Mouse (Mus musculus): ENCODE measurements at regions not wholly inside any gene's neighbourhood (a gene's known extent, or its start where the extent isn't known, plus 50 kb on each side); places are given as distances from the start of the nearest gene placed in this dataset.

- no peak overlapping the region for H3K4me2 ChIP-seq (ENCODE audit: low read depth, low read length)
- no peaks in the 10 kb centered on the region for H3K4me1 ChIP-seq (ENCODE audit: control insufficient read depth, insufficient read depth, low read length)
- H3K9ac ChIP-seq (replicated peaks; ENCODE audit: low read length), result no peak overlapping the region
- ATAC-seq (replicated peaks; ENCODE audit: insufficient number of reproducible peaks, low FRiP score, low TSS enrichment, low read depth) (no peak), DNase-seq (ENCODE audit: low spot score) (no peak)
- no peaks in the 10 kb centered on the region for H3K9me3 ChIP-seq (replicated peaks; ENCODE audit: control insufficient read depth, low read length)
- 69% methylated on average over 4 of the region's 4 CpGs for WGBS
- H3K27me3 ChIP-seq (ENCODE audit: control insufficient read depth, insufficient read depth, low read length), result no peaks in the 10 kb centered on the region
- H3K27ac ChIP-seq (replicated peaks; ENCODE audit: low read depth, low read length), result no peak overlapping the region
- no peak overlapping the region for H3K4me3 ChIP-seq (ENCODE audit: low read depth, low read length)
- no peaks in the 10 kb centered on the region for H3K36me3 ChIP-seq (replicated peaks; ENCODE audit: control insufficient read depth, insufficient read depth, low read depth, low read length)
Observed at GRCm38 (mm10) chr1:193661377-193661776, 291.3 kb upstream of the Camk1g start.

DNA sequence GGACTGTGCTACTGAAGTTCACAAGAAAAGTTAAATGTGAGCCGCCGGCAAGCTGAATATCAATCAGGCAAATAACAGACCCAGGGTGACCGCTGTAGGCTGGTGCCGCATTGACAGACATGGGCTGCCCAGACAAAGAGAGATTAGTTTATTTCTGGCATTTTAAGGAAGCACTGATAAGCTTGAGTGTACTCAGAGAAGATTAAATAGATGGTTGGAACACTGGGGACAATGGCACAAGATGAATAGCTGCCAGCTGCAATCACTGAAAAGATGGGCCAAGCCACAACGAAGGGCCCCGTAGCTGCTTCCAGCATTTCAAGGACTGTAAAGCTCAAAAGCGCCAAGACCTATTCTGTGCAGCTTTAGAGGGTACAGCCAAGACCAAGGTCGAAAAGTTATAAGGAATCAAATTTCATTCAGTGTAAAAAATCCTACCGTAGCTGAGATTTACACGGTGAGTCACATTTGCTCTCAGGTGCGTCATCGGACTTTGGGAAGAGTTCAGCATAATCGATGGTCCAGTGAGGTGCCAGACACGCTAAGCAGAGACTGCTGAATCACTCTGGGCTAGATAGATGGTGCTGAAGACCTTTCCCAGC lies 285.1 kb upstream of the Camk1g start:
- DNase-seq (ENCODE audit: low spot score), result no peak
- Histone ChIP-seq H3K9ac (replicated peaks; ENCODE audit: low read length) (no peak overlapping the region), H3K4me3 (ENCODE audit: low read depth, low read length) (no peak overlapping the region), H3K9me3 (replicated peaks; ENCODE audit: control insufficient read depth, low read length) (no peaks in the 10 kb centered on the region), H3K27ac (replicated peaks; ENCODE audit: low read depth, low read length) (no peak overlapping the region), H3K36me3 (replicated peaks; ENCODE audit: control insufficient read depth, insufficient read depth, low read depth, low read length) (no peaks in the 10 kb centered on the region), H3K4me1 (ENCODE audit: control insufficient read depth, insufficient read depth, low read length) (no peaks in the 10 kb centered on the region), H3K4me2 (ENCODE audit: low read depth, low read length) (no peak overlapping the region), H3K27me3 (ENCODE audit: control insufficient read depth, insufficient read depth, low read length) (no peaks in the 10 kb centered on the region)
- 81% methylated on average over 14 of the region's 14 CpGs for WGBS
- ATAC-seq (replicated peaks; ENCODE audit: insufficient number of reproducible peaks, low FRiP score, low TSS enrichment, low read depth), result no peak

GRCm38 (mm10) chr1:193650275-193650674 lies 280.2 kb upstream of the Camk1g start:
- Histone ChIP-seq H3K27ac (replicated peaks; ENCODE audit: low read depth, low read length) (no peak overlapping the region), H3K36me3 (replicated peaks; ENCODE audit: control insufficient read depth, insufficient read depth, low read depth, low read length) (no peaks in the 10 kb centered on the region), H3K9me3 (replicated peaks; ENCODE audit: control insufficient read depth, low read length) (no peaks in the 10 kb centered on the region), H3K4me2 (ENCODE audit: low read depth, low read length) (no peak overlapping the region), H3K27me3 (ENCODE audit: control insufficient read depth, insufficient read depth, low read length) (no peaks in the 10 kb centered on the region), H3K4me3 (ENCODE audit: low read depth, low read length) (no peak overlapping the region), H3K9ac (replicated peaks; ENCODE audit: low read length) (no peak overlapping the region), H3K4me1 (ENCODE audit: control insufficient read depth, insufficient read depth, low read length) (no peaks in the 10 kb centered on the region)
- no peak for ATAC-seq (replicated peaks; ENCODE audit: insufficient number of reproducible peaks, low FRiP score, low TSS enrichment, low read depth)
- DNase-seq (ENCODE audit: low spot score), result no peak

DNA sequence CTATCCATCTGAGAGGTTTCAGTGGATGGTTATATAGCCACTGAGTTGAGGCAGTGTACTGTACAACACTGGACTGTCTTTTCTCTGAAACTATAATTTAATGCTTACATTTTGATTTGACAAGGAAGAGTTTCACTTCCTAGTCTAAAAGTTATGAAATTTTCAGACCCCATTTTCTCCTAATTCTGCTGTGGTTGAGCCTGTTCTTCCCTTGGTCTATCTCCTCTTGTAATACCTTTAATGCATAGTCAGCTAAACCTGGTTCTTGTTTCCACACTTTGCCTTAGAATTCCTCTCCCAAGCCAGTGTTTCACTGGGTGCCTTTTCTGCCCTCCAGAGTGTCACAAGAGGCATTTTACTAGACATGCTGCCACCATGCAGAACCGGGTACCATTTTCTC lies 279.3 kb upstream of the Camk1g start:
- Histone ChIP-seq H3K9me3 (replicated peaks; ENCODE audit: control insufficient read depth, low read length) (no peaks in the 10 kb centered on the region), H3K27me3 (ENCODE audit: control insufficient read depth, insufficient read depth, low read length) (no peaks in the 10 kb centered on the region), H3K9ac (replicated peaks; ENCODE audit: low read length) (no peak overlapping the region), H3K4me2 (ENCODE audit: low read depth, low read length) (no peak overlapping the region), H3K4me3 (ENCODE audit: low read depth, low read length) (no peak overlapping the region), H3K27ac (replicated peaks; ENCODE audit: low read depth, low read length) (no peak overlapping the region), H3K36me3 (replicated peaks; ENCODE audit: control insufficient read depth, insufficient read depth, low read depth, low read length) (no peaks in the 10 kb centered on the region), H3K4me1 (ENCODE audit: control insufficient read depth, insufficient read depth, low read length) (no peaks in the 10 kb centered on the region)
- ATAC-seq (replicated peaks; ENCODE audit: insufficient number of reproducible peaks, low FRiP score, low TSS enrichment, low read depth), result no peak
- DNase-seq (ENCODE audit: low spot score), result no peak
- WGBS, result 91% methylated on average over 1 of the region's 1 CpGs

GRCm38 (mm10) chr1:193647371-193648270 lies 277.5 kb upstream of the Camk1g start:
- ATAC-seq (replicated peaks; ENCODE audit: insufficient number of reproducible peaks, low FRiP score, low TSS enrichment, low read depth), result no peak

DNA sequence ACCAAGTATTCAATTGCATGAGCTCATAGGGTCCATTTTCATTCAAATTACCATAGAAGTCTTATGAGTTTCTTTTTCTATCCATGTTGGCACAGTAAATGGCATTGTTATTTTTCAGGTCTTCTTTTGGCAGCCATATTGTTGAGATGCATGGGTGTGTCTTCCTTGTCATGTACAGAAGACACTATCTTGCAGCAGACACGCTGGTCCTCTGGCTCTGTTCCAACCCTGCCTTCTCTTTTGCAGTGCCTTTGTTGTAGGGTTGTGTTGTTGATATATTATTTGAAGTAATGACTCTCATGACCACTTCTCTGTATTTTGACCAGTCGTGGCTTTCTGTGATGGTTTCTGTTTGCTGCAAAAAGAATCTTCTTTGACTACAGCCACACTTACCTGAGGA lies 274.4 kb upstream of the Camk1g start:
- H3K9ac ChIP-seq (replicated peaks; ENCODE audit: low read length), result no peak overlapping the region
- no peaks in the 10 kb centered on the region for H3K36me3 ChIP-seq (replicated peaks; ENCODE audit: control insufficient read depth, insufficient read depth, low read depth, low read length)
- no peak for DNase-seq (ENCODE audit: low spot score)
- H3K4me3 ChIP-seq (ENCODE audit: low read depth, low read length), result no peak overlapping the region
- H3K27me3 ChIP-seq (ENCODE audit: control insufficient read depth, insufficient read depth, low read length), result no peaks in the 10 kb centered on the region
- ATAC-seq (replicated peaks; ENCODE audit: insufficient number of reproducible peaks, low FRiP score, low TSS enrichment, low read depth), result no peak
- H3K4me1 ChIP-seq (ENCODE audit: control insufficient read depth, insufficient read depth, low read length), result no peaks in the 10 kb centered on the region
- no peaks in the 10 kb centered on the region for H3K9me3 ChIP-seq (replicated peaks; ENCODE audit: control insufficient read depth, low read length)
- 92% methylated on average over 2 of the region's 2 CpGs for WGBS
- H3K27ac ChIP-seq (replicated peaks; ENCODE audit: low read depth, low read length), result no peak overlapping the region
- no peak overlapping the region for H3K4me2 ChIP-seq (ENCODE audit: low read depth, low read length)

More at GRCm38 (mm10) chr1:193647371-193648270, 277.5 kb upstream of the Camk1g start:
- H3K27ac ChIP-seq (replicated peaks; ENCODE audit: low read depth, low read length), result no peak overlapping the region
- H3K9me3 ChIP-seq (replicated peaks; ENCODE audit: control insufficient read depth, low read length), result no peaks in the 10 kb centered on the region
- 85% methylated on average over 3 of the region's 3 CpGs for WGBS
- DNase-seq (ENCODE audit: low spot score), result no peak
- H3K4me2 ChIP-seq (ENCODE audit: low read depth, low read length), result no peak overlapping the region
- H3K4me3 ChIP-seq (ENCODE audit: low read depth, low read length), result no peak overlapping the region
- no peaks in the 10 kb centered on the region for H3K36me3 ChIP-seq (replicated peaks; ENCODE audit: control insufficient read depth, insufficient read depth, low read depth, low read length)
- H3K4me1 ChIP-seq (ENCODE audit: control insufficient read depth, insufficient read depth, low read length), result no peaks in the 10 kb centered on the region
- no peak overlapping the region for H3K9ac ChIP-seq (replicated peaks; ENCODE audit: low read length)
- no peaks in the 10 kb centered on the region for H3K27me3 ChIP-seq (ENCODE audit: control insufficient read depth, insufficient read depth, low read length)

DNA sequence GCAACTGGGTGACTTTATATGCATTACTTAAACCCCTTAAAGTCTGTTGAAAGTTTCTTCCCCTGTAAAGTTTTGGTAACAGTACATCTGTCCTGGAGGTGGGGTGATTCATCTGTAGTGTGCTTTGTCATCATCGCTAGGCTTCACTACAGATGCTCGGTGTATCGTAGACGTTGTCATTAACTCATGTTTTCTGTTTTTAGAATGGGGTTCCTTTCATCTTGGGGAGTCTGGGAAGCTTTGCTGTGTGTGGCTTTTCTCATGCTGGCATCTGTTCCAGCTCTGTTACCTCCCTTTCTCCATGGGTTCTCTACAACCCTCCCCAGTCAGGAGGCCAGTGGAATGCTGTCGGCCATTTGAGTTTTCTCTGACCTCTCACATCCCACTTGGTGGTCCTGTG lies 266.4 kb upstream of the Camk1g start:
- Histone ChIP-seq H3K4me1 (ENCODE audit: control insufficient read depth, insufficient read depth, low read length) (no peaks in the 10 kb centered on the region), H3K27ac (replicated peaks; ENCODE audit: low read depth, low read length) (no peak overlapping the region), H3K4me2 (ENCODE audit: low read depth, low read length) (no peak overlapping the region), H3K4me3 (ENCODE audit: low read depth, low read length) (no peak overlapping the region), H3K9ac (replicated peaks; ENCODE audit: low read length) (no peak overlapping the region), H3K9me3 (replicated peaks; ENCODE audit: control insufficient read depth, low read length) (no peaks in the 10 kb centered on the region), H3K36me3 (replicated peaks; ENCODE audit: control insufficient read depth, insufficient read depth, low read depth, low read length) (no peaks in the 10 kb centered on the region), H3K27me3 (ENCODE audit: control insufficient read depth, insufficient read depth, low read length) (no peaks in the 10 kb centered on the region)
- 80% methylated on average over 5 of the region's 5 CpGs for WGBS
- DNase-seq (ENCODE audit: low spot score) (no peak), ATAC-seq (replicated peaks; ENCODE audit: insufficient number of reproducible peaks, low FRiP score, low TSS enrichment, low read depth) (no peak)

DNA sequence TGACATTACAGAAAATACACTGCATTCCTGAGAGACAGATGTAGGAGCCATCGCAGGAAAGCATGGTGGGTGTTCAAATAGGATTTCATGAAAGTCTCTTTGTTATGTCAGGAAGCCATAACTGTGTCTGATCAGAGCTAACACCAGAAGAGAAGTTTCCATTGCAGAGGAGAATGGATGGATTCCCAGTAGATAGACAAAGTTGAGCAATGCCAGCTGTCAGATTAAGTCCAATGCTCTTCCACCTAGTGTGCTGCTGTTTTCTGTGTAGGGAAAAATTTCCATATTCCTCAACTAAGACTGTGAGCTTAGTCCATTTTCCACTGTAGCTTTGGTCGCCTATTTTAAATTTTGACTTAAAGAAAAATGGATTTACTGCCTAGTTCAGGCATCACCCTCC lies 262.0 kb upstream of the Camk1g start:
- WGBS, result 83% methylated on average over 2 of the region's 2 CpGs

More for the DNA sequence above, 262.0 kb upstream of the Camk1g start:
- Histone ChIP-seq H3K36me3 (replicated peaks; ENCODE audit: control insufficient read depth, insufficient read depth, low read depth, low read length) (no peaks in the 10 kb centered on the region), H3K4me1 (ENCODE audit: control insufficient read depth, insufficient read depth, low read length) (no peaks in the 10 kb centered on the region), H3K4me3 (ENCODE audit: low read depth, low read length) (no peak overlapping the region), H3K27me3 (ENCODE audit: control insufficient read depth, insufficient read depth, low read length) (no peaks in the 10 kb centered on the region), H3K9me3 (replicated peaks; ENCODE audit: control insufficient read depth, low read length) (no peaks in the 10 kb centered on the region), H3K4me2 (ENCODE audit: low read depth, low read length) (no peak overlapping the region), H3K9ac (replicated peaks; ENCODE audit: low read length) (no peak overlapping the region), H3K27ac (replicated peaks; ENCODE audit: low read depth, low read length) (no peak overlapping the region)
- no peak for DNase-seq (ENCODE audit: low spot score)
- ATAC-seq (replicated peaks; ENCODE audit: insufficient number of reproducible peaks, low FRiP score, low TSS enrichment, low read depth), result no peak

Measured in embryonic facial prominence, embryonic 11.5 days (tissue).